Mouse (Mus musculus) liver, embryonic 13.5 days (tissue): ENCODE measurements around the gene Klhdc7b. TPM values are rescaled to one million over a fixed set of nuclear protein-coding genes. Genes with fewer than 3 reads are reported as not detected.
A peak's percentile ranks its signal among the peaks of the same experiment; 100 is the strongest.

Source experiments
- ATAC-seq: fragments of 200-750 bp; cut with Nextera tagmentation; 2 replicates; pipeline ENCODE4 v1.8.0; 2017; ENCODE audit warnings: low read depth, mild to moderate bottlenecking, moderate number of reproducible peaks, moderate library complexity
- DNase-seq: peaks from one replicate; pipeline ENCODE4 v3.0.0; 2022
- H3K27ac ChIP-seq: fragments of 300-500 bp; sonication (generic); 2 replicates; pipeline ENCODE4 v1.5.1; 2015; ENCODE audit warnings: moderate library complexity, mild to moderate bottlenecking, inconsistent platforms
- H3K27me3 ChIP-seq: fragments of 300-500 bp; sonication (generic); 2 replicates; pipeline ENCODE4 v1.6.1; 2015; ENCODE audit warnings: mild to moderate bottlenecking, inconsistent platforms
- H3K36me3 ChIP-seq: fragments of 300-500 bp; sonication (generic); 2 replicates; pipeline ENCODE4 v1.6.1; 2015; ENCODE audit warnings: mild to moderate bottlenecking, inconsistent platforms
- H3K4me1 ChIP-seq: fragments of 300-500 bp; sonication (generic); replicated peaks from 2 replicates; pipeline ENCODE4 v1.6.1; 2015; ENCODE audit warnings: inconsistent platforms
- H3K4me2 ChIP-seq: fragments of 300-500 bp; sonication (generic); 2 replicates; pipeline ENCODE4 v1.6.1; 2015; ENCODE audit warnings: inconsistent platforms, mild to moderate bottlenecking, moderate library complexity
- H3K4me3 ChIP-seq: fragments of 300-500 bp; sonication (generic); replicated peaks from 2 replicates; pipeline ENCODE4 v1.5.1; 2015; ENCODE audit warnings: mild to moderate bottlenecking, inconsistent platforms
- H3K9ac ChIP-seq: fragments of 300-500 bp; sonication (generic); 2 replicates; pipeline ENCODE4 v1.6.1; 2015; ENCODE audit warnings: mild to moderate bottlenecking, inconsistent platforms
- H3K9me3 ChIP-seq: fragments of 300-500 bp; sonication (generic); replicated peaks from 2 replicates; pipeline ENCODE4 v1.6.1; 2016; ENCODE audit warnings: inconsistent platforms
- WGBS: fragments of 180-500 bp; shearing (Covaris S2); methylation state at CpG from one replicate; pipeline ENCODE4 v1.1.7; 2015; ENCODE audit not compliant: insufficient replicate concordance; 5-methylcytosine and 5-hydroxymethylcytosine counted together
- polyA plus RNA-seq: library from polyadenylated mRNA; unstranded; fragments of >200 nt; fragmentation: Nextera tagmentation; extraction: Ambion mirVana; gene quantifications from 2 replicates; pipeline ENCODE4 v1.2.1, GENCODE M21; 2015

Gene Klhdc7b
- polyA plus RNA-seq, 1 experiment from 2014 or later = not detected

DNA sequence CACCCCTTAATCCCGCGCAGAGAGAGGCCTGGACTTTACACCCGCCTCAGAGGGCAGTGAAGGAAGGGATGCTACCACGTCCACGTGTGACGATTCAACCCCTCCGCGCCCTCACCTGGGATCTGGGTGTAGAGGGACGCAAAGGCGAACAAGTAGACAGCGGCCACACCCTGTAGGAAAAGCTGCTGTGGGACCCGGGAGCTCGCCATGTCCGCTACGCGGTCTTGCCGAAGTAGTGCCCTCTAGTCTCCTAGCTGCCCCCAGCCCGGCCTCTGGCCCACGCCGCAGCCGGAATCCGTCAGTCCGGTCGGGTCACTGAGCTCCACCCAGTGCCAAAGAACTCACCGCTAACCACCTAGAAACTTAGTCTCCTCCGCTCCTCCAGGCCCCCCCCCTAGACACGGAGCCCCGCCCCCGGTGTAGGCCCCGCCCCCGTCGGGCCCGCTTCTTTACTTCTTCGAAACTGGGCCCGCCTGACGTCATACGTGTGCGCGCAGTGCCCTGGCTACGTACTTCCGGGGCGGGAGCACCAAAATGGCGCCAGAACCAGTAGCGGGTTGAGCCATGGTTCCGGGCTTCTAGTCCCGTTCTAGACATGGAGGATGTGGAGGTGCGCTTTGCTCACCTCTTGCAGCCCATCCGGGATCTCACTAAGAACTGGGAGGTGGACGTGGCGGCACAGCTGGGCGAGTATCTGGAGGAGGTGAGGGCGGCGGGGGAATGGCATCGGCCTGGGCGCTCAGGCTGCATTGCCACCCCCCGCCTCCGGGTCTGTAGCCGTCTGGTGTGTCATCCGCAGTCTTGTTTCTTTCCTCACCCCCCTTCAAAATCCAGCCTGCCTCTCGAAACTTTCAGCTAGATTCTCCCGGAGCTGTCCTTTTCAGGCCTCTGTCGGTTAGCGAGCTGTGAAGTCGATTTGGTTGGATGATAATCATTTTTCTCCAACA, 29.2 kb upstream of the Klhdc7b start, which contains the start of the genes Lmf2 and Ncaph2:
Gene Lmf2 (minus strand): TSS at position 419 of the 947 bp plus-strand sequence.
Gene Ncaph2 (plus strand): TSS at position 479 of the 947 bp plus-strand sequence.
- under 1% methylated on average over 64 of the region's 64 CpGs for WGBS
- Histone ChIP-seq H3K27ac (peak within 1 kb of the TSS; percentile 91), H3K9me3 (no peaks in the 10 kb centered on the region), H3K9ac (peak within 1 kb of the TSS; percentile 86), H3K4me1 (peaks cover 52% of the 10 kb centered on the region), H3K4me3 (peak within 1 kb of the TSS; percentile 71), H3K4me2 (peak within 1 kb of the TSS; percentile 81), H3K36me3 (peaks cover 69% of the 10 kb centered on the region), H3K27me3 (no peaks in the 10 kb centered on the region)
- ATAC-seq (peak; percentile 87), DNase-seq (peak; percentile 89)

- WGBS = under 1% methylated on average over 15 of the region's 15 CpGs
- ATAC-seq (peak; percentile 64), DNase-seq (peak; percentile 86)
- H3K4me3 ChIP-seq = peak overlapping the region; percentile 71
- no peaks in the 10 kb centered on the region for H3K27me3 ChIP-seq
- H3K9me3 ChIP-seq = no peaks in the 10 kb centered on the region
- peaks cover 55% of the 10 kb centered on the region for H3K4me1 ChIP-seq
- H3K9ac ChIP-seq = peak overlapping the region; percentile 79
- peak overlapping the region; percentile 72 for H3K4me2 ChIP-seq
- H3K27ac ChIP-seq = peak overlapping the region; percentile 91
- peaks cover 69% of the 10 kb centered on the region for H3K36me3 ChIP-seq
Observed at GRCm38 (mm10) chr15:89356372-89356771, 28.3 kb upstream of the Klhdc7b start.

DNA sequence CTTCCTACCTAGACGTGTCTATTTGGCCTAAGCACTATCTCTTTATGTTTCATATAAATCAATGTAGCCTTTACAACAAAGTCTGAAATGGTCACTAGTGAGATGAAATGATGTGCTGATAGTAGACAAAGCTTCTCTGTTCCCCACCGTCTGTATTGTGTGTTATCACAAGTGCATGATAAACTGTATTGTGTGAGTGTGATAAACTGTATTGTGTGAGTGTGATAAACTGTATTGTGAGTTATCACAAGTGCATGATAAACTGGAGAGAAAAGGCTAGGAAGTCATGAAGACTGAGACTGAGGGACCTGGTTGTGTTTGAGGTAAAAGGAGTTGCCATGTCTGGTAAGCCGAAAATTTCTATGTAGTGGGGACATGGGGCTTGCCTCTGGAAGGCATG, 25.9 kb upstream of the Klhdc7b start:
- Histone ChIP-seq H3K27me3 (no peaks in the 10 kb centered on the region), H3K4me2 (peak overlapping the region; percentile 72; the same call in 1 of the 2 replicates), H3K9me3 (no peaks in the 10 kb centered on the region), H3K9ac (0 out of 2 replicates have a peak overlapping the region, but pooled peaks have one; percentile 26), H3K36me3 (peaks cover 69% of the 10 kb centered on the region), H3K4me3 (no peak overlapping the region), H3K4me1 (peaks cover 52% of the 10 kb centered on the region), H3K27ac (no peak overlapping the region)
- ATAC-seq (no peak), DNase-seq (no peak)
- WGBS = 46% methylated on average over 3 of the region's 3 CpGs

GRCm38 (mm10) chr15:89363051-89363450, 21.7 kb upstream of the Klhdc7b start:
- Histone ChIP-seq H3K4me3 (no peak overlapping the region), H3K4me1 (peaks cover 24% of the 10 kb centered on the region), H3K9me3 (no peaks in the 10 kb centered on the region), H3K27me3 (no peaks in the 10 kb centered on the region), H3K36me3 (peaks cover 96% of the 10 kb centered on the region), H3K4me2 (no peak overlapping the region), H3K27ac (no peak overlapping the region), H3K9ac (no peak overlapping the region)
- DNase-seq (no peak), ATAC-seq (no peak)
- 92% methylated on average over 7 of the region's 7 CpGs for WGBS

GRCm38 (mm10) chr15:89365141-89365551, 19.6 kb upstream of the Klhdc7b start:
- no peak for DNase-seq
- peaks cover 4% of the 10 kb centered on the region; the same call in 1 of the 2 replicates for H3K4me1 ChIP-seq
- WGBS = 93% methylated on average over 4 of the region's 4 CpGs
- H3K9me3 ChIP-seq = no peaks in the 10 kb centered on the region
- H3K36me3 ChIP-seq = peaks cover 100% of the 10 kb centered on the region
- no peak overlapping the region for H3K27ac ChIP-seq
- no peaks in the 10 kb centered on the region for H3K27me3 ChIP-seq
- H3K9ac ChIP-seq = no peak overlapping the region
- H3K4me2 ChIP-seq = no peak overlapping the region
- no peak overlapping the region for H3K4me3 ChIP-seq
- ATAC-seq = no peak

- DNase-seq = no peak
- H3K4me3 ChIP-seq = 0 out of 2 replicates have a peak overlapping the region, but pooled peaks have one; percentile 71
- peaks cover 13% of the 10 kb centered on the region for H3K27me3 ChIP-seq
- 87% methylated on average over 13 of the region's 13 CpGs for WGBS
- H3K4me1 ChIP-seq = peaks cover 40% of the 10 kb centered on the region
- peaks cover 58% of the 10 kb centered on the region for H3K36me3 ChIP-seq
- H3K9ac ChIP-seq = 0 out of 2 replicates have a peak overlapping the region, but pooled peaks have one; percentile 2
- H3K4me2 ChIP-seq = peak overlapping the region; percentile 98
- no peaks in the 10 kb centered on the region for H3K9me3 ChIP-seq
- 0 out of 2 replicates have a peak overlapping the region, but pooled peaks have one; percentile 87 for H3K27ac ChIP-seq
- no peak for ATAC-seq
Observed at GRCm38 (mm10) chr15:89372068-89372467, 12.6 kb upstream of the Klhdc7b start.

- no peak for ATAC-seq
- H3K36me3 ChIP-seq = peaks cover 54% of the 10 kb centered on the region
- DNase-seq = no peak
Observed at GRCm38 (mm10) chr15:89372536-89372935, 12.2 kb upstream of the Klhdc7b start.

GRCm38 (mm10) chr15:89373027-89373761, 11.5 kb upstream of the Klhdc7b start:
- H3K27ac ChIP-seq = peak overlapping the region; percentile 87
- peaks cover 51% of the 10 kb centered on the region for H3K4me1 ChIP-seq
- ATAC-seq (peak; percentile 82), DNase-seq (peak; percentile 81)
- peak overlapping the region; percentile 71 for H3K4me3 ChIP-seq
- H3K9ac ChIP-seq = peak overlapping the region; percentile 85
- peak overlapping the region; percentile 98 for H3K4me2 ChIP-seq
- H3K27me3 ChIP-seq = peaks cover 24% of the 10 kb centered on the region
- 1% methylated on average over 35 of the region's 35 CpGs for WGBS
- H3K9me3 ChIP-seq = no peaks in the 10 kb centered on the region
- H3K36me3 ChIP-seq = peaks cover 47% of the 10 kb centered on the region

More at GRCm38 (mm10) chr15:89372536-89372935, 12.2 kb upstream of the Klhdc7b start:
- Histone ChIP-seq H3K4me3 (peak overlapping the region; percentile 71), H3K4me2 (peak overlapping the region; percentile 98), H3K27me3 (peaks cover 17% of the 10 kb centered on the region), H3K9me3 (no peaks in the 10 kb centered on the region), H3K27ac (peak overlapping the region; percentile 87), H3K4me1 (peaks cover 44% of the 10 kb centered on the region), H3K9ac (peak overlapping the region; percentile 85)
- WGBS = 80% methylated on average over 7 of the region's 7 CpGs

DNA sequence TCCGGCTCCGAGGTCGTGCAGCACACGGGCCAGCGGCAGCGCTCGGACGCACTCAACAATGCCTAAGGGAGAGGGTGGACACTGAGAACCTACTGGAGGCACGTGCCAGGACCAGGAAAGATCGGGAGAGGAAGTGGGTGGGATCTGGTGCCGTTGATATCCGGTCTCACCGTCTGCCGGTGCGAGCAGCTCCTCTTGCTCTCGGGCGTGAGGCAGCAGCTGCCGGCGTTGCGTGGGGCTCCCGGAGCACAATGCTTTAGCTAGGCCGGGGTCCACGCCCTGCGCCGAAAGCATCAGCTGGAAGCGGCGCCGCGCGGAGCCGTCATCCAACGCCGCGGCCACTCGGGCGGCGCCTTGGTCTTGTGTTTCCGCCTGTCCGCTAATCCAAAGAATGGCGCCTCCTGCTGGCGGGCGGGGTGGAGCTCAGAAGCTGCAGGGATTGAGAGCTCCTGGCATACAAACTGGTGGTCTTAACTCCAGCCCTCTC, 10.9 kb upstream of the Klhdc7b start, which contains the start of gene Sco2:
Gene Sco2 (minus strand): TSS at position 85 of the 487 bp plus-strand sequence.
- WGBS = under 1% methylated on average over 42 of the region's 42 CpGs
- peak within 1 kb of the TSS; percentile 98 for H3K4me2 ChIP-seq
- H3K4me1 ChIP-seq = peaks cover 57% of the 10 kb centered on the region
- H3K27ac ChIP-seq = peak within 1 kb of the TSS; percentile 87
- peaks cover 41% of the 10 kb centered on the region for H3K36me3 ChIP-seq
- ATAC-seq (peak; percentile 72), DNase-seq (peak; percentile 83)
- H3K4me3 ChIP-seq = peak within 1 kb of the TSS; percentile 71
- H3K9ac ChIP-seq = peak within 1 kb of the TSS; percentile 85
- no peaks in the 10 kb centered on the region for H3K9me3 ChIP-seq
- peaks cover 30% of the 10 kb centered on the region for H3K27me3 ChIP-seq

GRCm38 (mm10) chr15:89374340-89374739, 10.4 kb upstream of the Klhdc7b start:
- Histone ChIP-seq H3K4me3 (peak overlapping the region; percentile 71), H3K4me1 (peaks cover 62% of the 10 kb centered on the region), H3K27me3 (peaks cover 36% of the 10 kb centered on the region), H3K27ac (peak overlapping the region; percentile 87; the same call in 1 of the 2 replicates), H3K9ac (peak overlapping the region; percentile 85), H3K9me3 (no peaks in the 10 kb centered on the region), H3K4me2 (peak overlapping the region; percentile 98), H3K36me3 (peaks cover 36% of the 10 kb centered on the region)
- ATAC-seq (peak; percentile 1), DNase-seq (no peak)
- 52% methylated on average over 9 of the region's 9 CpGs for WGBS
